Mouse (Mus musculus) spleen, adult 2 months (tissue): ENCODE results near the gene Cdkl3. TPM values are rescaled to one million over a fixed set of nuclear protein-coding genes. Genes with fewer than 3 reads are reported as not detected.

Source experiments
- DNase-seq, 2 experiments: peaks; one replicate each; pipeline versions ENCODE4 v3.0.0 to v3.0.0-alpha.2; 2012 to 2021; ENCODE audit warnings: low spot score in 2 of 2, low read depth in 1 of 2
- H3K27ac ChIP-seq: fragments of 200-500 bp; 2 replicates; pipeline ENCODE4 v1.5.1; 2012; ENCODE audit warnings: low read length, inconsistent platforms; ENCODE audit not compliant: insufficient read depth
- H3K27me3 ChIP-seq: fragments of 200-500 bp; 2 replicates; pipeline ENCODE4 v1.6.1; 2012; ENCODE audit warnings: mild to moderate bottlenecking, moderate library complexity, low read length, inconsistent platforms; ENCODE audit not compliant: control insufficient read depth, insufficient read depth
- H3K36me3 ChIP-seq: fragments of 200-500 bp; 2 replicates; pipeline ENCODE4 v1.6.1; 2012; ENCODE audit warnings: mild to moderate bottlenecking, low read length, inconsistent platforms; ENCODE audit not compliant: control insufficient read depth, insufficient read depth
- H3K4me1 ChIP-seq: fragments of 200-500 bp; 2 replicates; pipeline ENCODE4 v1.6.1; 2011; ENCODE audit warnings: inconsistent platforms; ENCODE audit not compliant: control insufficient read depth, insufficient read depth, insufficient read length
- H3K4me3 ChIP-seq: fragments of 200-500 bp; 2 replicates; pipeline ENCODE4 v1.5.1; 2011; ENCODE audit warnings: mild to moderate bottlenecking, inconsistent platforms; ENCODE audit not compliant: insufficient read depth, insufficient read length; ENCODE audit errors: extremely low read depth
- CTCF ChIP-seq: fragments of 200-500 bp; IDR thresholded peaks from 2 replicates; pipeline ENCODE4 v1.5.1; 2011; ENCODE audit warnings: mild to moderate bottlenecking, inconsistent platforms; ENCODE audit not compliant: insufficient read depth, insufficient read length, insufficient replicate concordance; ENCODE audit errors: extremely low read depth
- POLR2A ChIP-seq: fragments of 200-500 bp; IDR thresholded peaks from 2 replicates; pipeline ENCODE4 v1.6.1; 2011; ENCODE audit warnings: low read depth, low read length, inconsistent platforms
- WGBS: fragments of 180-500 bp; shearing (Covaris S2); methylation state at CpG from one replicate; pipeline ENCODE4 v1.1.7; 2018; 5-methylcytosine and 5-hydroxymethylcytosine counted together
- polyA plus RNA-seq: library from polyadenylated mRNA; depleted of rRNA; stranded (reverse); fragments of >200 nt; gene quantifications from 2 replicates; pipeline ENCODE4 v1.2.3, GENCODE M21; 2012

Gene Cdkl3
- polyA plus RNA-seq, 1 experiment, result 1.4 TPM

- H3K36me3 ChIP-seq, result no peaks in the 10 kb centered on the region
- peak overlapping the region; percentile 2; the same call in 1 of the 2 replicates for H3K27ac ChIP-seq
- H3K4me1 ChIP-seq, result peaks cover 14% of the 10 kb centered on the region
- 25% methylated on average over 14 of the region's 14 CpGs for WGBS
- TF ChIP-seq POLR2A (no peak), CTCF (no peak)
- no peak for DNase-seq
- no peaks in the 10 kb centered on the region for H3K27me3 ChIP-seq
- H3K4me3 ChIP-seq, result no peak overlapping the region
Measured at GRCm38 (mm10) chr11:52074626-52075470, 70.8 kb downstream of the Cdkl3 start.

- Histone ChIP-seq H3K4me3 (no peak overlapping the region), H3K27ac (peak overlapping the region; percentile 65), H3K4me1 (peaks cover 17% of the 10 kb centered on the region), H3K27me3 (no peaks in the 10 kb centered on the region), H3K36me3 (no peaks in the 10 kb centered on the region)
- 14% methylated on average over 19 of the region's 19 CpGs for WGBS
- DNase-seq, result peak; percentile 22 to 70
- TF ChIP-seq CTCF (no peak), POLR2A (no peak)
Measured at GRCm38 (mm10) chr11:52075794-52076633, 72.0 kb downstream of the Cdkl3 start.

- Histone ChIP-seq H3K27ac (no peak overlapping the region), H3K4me3 (no peak overlapping the region), H3K27me3 (no peaks in the 10 kb centered on the region), H3K36me3 (no peaks in the 10 kb centered on the region), H3K4me1 (peaks cover 17% of the 10 kb centered on the region)
- DNase-seq, result no peak
- TF ChIP-seq POLR2A, result no peak
- no peak for TF ChIP-seq CTCF
- 84% methylated on average over 6 of the region's 6 CpGs for WGBS
Measured at GRCm38 (mm10) chr11:52076742-52077352, 72.8 kb downstream of the Cdkl3 start.

GRCm38 (mm10) chr11:52077939-52078338 is 73.9 kb downstream of the Cdkl3 start:
- WGBS, result 74% methylated on average over 4 of the region's 4 CpGs
- TF ChIP-seq CTCF (no peak), POLR2A (no peak)
- Histone ChIP-seq H3K36me3 (no peaks in the 10 kb centered on the region), H3K27me3 (no peaks in the 10 kb centered on the region), H3K4me1 (peaks cover 17% of the 10 kb centered on the region), H3K27ac (no peak overlapping the region), H3K4me3 (no peak overlapping the region)
- no peak for DNase-seq

GRCm38 (mm10) chr11:52079978-52080377 is 76.0 kb downstream of the Cdkl3 start:
- Histone ChIP-seq H3K4me3 (no peak overlapping the region), H3K4me1 (peaks cover 17% of the 10 kb centered on the region), H3K27me3 (no peaks in the 10 kb centered on the region), H3K27ac (no peak overlapping the region), H3K36me3 (no peaks in the 10 kb centered on the region)
- DNase-seq, result no peak
- 18% methylated on average over 5 of the region's 5 CpGs for WGBS
- TF ChIP-seq POLR2A (no peak), CTCF (no peak)

- no peak overlapping the region for H3K4me3 ChIP-seq
- peaks cover 12% of the 10 kb centered on the region; the same call in 1 of the 2 replicates for H3K4me1 ChIP-seq
- 92% methylated on average over 2 of the region's 2 CpGs for WGBS
- no peaks in the 10 kb centered on the region for H3K27me3 ChIP-seq
- DNase-seq, result no peak
- no peak overlapping the region for H3K27ac ChIP-seq
- no peaks in the 10 kb centered on the region for H3K36me3 ChIP-seq
- no peak for TF ChIP-seq CTCF
- no peak for TF ChIP-seq POLR2A
Measured at GRCm38 (mm10) chr11:52080656-52081055, 76.6 kb downstream of the Cdkl3 start.

GRCm38 (mm10) chr11:52085857-52086203 is 81.8 kb downstream of the Cdkl3 start:
- 87% methylated on average over 4 of the region's 4 CpGs for WGBS
- Histone ChIP-seq H3K4me3 (no peak overlapping the region), H3K36me3 (no peaks in the 10 kb centered on the region), H3K27ac (no peak overlapping the region), H3K27me3 (no peaks in the 10 kb centered on the region), H3K4me1 (no peaks in the 10 kb centered on the region)
- TF ChIP-seq POLR2A (no peak), CTCF (no peak)
- no peak for DNase-seq
